Mouse (Mus musculus): Measurements from ENCODE around the gene Znrf4.

- TF ChIP-seq POLR2A (IDR thresholded peaks at IDR 0.05; ENCODE audit: borderline replicate concordance, control insufficient read depth, low read depth, low read length) (no peak), CTCF (IDR thresholded peaks at IDR 0.05; ENCODE audit: control insufficient read depth, insufficient read depth, low read length) (no peak)
Measured at GRCm38 (mm10) chr17:56476402-56476752, 35.9 kb downstream of the Znrf4 start, which contains the start of gene Ptprs.
